Mouse (Mus musculus) limb, embryonic 12.5 days (tissue): ENCODE data around the gene Gm21970. TPM values are rescaled to one million over a fixed set of nuclear protein-coding genes. Genes with fewer than 3 reads are reported as not detected.

ENCODE experiments used
- ATAC-seq: fragments of 200-750 bp; cut with Nextera tagmentation; 2 replicates; pipeline ENCODE4 v1.8.0; 2017; ENCODE audit warnings: low read depth, moderate TSS enrichment; ENCODE audit not compliant: insufficient number of reproducible peaks, insufficient read depth, low FRiP score, low TSS enrichment
- H3K27ac ChIP-seq: fragments of 300-500 bp; sonication (generic); 2 replicates; pipeline ENCODE4 v1.5.1; 2016; ENCODE audit warnings: mild to moderate bottlenecking, moderate library complexity
- H3K27me3 ChIP-seq: fragments of 300-500 bp; sonication (generic); 2 replicates; pipeline ENCODE4 v1.6.1; 2016; ENCODE audit warnings: mild to moderate bottlenecking, moderate library complexity
- H3K36me3 ChIP-seq: fragments of 300-500 bp; sonication (generic); 2 replicates; pipeline ENCODE4 v1.6.1; 2016; ENCODE audit warnings: mild to moderate bottlenecking, moderate library complexity
- H3K4me1 ChIP-seq: fragments of 300-500 bp; sonication (generic); replicated peaks from 2 replicates; pipeline ENCODE4 v1.6.1; 2016
- H3K4me2 ChIP-seq: fragments of 300-500 bp; sonication (generic); 2 replicates; pipeline ENCODE4 v1.6.1; 2016; ENCODE audit warnings: mild to moderate bottlenecking, moderate library complexity
- H3K4me3 ChIP-seq: fragments of 300-500 bp; sonication (generic); replicated peaks from 2 replicates; pipeline ENCODE4 v1.5.1; 2016; ENCODE audit warnings: mild to moderate bottlenecking
- H3K9ac ChIP-seq: fragments of 300-500 bp; sonication (generic); replicated peaks from 2 replicates; pipeline ENCODE4 v1.6.1; 2016; ENCODE audit warnings: mild to moderate bottlenecking, moderate library complexity
- H3K9me3 ChIP-seq: fragments of 300-500 bp; sonication (generic); 2 replicates; pipeline ENCODE4 v1.6.1; 2016; ENCODE audit warnings: mild to moderate bottlenecking, moderate library complexity
- WGBS: fragments of 180-500 bp; shearing (Covaris S2); methylation state at CpG from one replicate; pipeline ENCODE4 v1.1.7; 2016; 5-methylcytosine and 5-hydroxymethylcytosine counted together
- polyA plus RNA-seq: library from polyadenylated mRNA; unstranded; fragments of >200 nt; fragmentation: Nextera tagmentation; extraction: Ambion mirVana; gene quantifications from 2 replicates; pipeline ENCODE4 v1.2.1, GENCODE M21; 2016

Gm21970 gene
- polyA plus RNA-seq, 1 experiment from 2014 or later, result not detected

DNA sequence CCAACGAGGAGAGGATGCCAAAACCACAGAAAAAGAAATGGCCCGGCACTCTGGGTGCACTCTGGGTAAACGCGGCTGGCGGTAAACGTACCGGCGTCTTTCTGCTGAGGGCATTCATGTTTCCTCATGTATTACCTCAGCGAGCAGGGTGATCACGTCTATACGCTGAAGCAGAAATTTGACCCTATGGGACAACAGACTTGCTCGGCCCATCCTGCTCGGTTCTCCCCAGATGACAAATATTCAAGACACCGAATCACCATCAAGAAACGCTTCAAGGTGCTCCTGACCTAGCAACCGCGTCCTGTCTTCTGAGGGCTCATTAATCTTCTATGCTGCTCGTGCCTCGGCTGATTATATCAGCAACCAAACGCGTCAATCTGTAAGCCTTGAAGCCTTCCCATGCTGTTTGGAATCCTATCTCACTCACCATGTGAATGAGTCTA is 66.8 kb downstream of the Gm21970 start:
- Histone ChIP-seq H3K9ac (no peak overlapping the region), H3K4me1 (no peaks in the 10 kb centered on the region), H3K4me3 (no peak overlapping the region), H3K27ac (no peak overlapping the region), H3K9me3 (no peaks in the 10 kb centered on the region), H3K36me3 (no peaks in the 10 kb centered on the region), H3K27me3 (no peaks in the 10 kb centered on the region), H3K4me2 (no peak overlapping the region)
- 81% methylated on average over 21 of the region's 21 CpGs for WGBS
- no peak for ATAC-seq

DNA sequence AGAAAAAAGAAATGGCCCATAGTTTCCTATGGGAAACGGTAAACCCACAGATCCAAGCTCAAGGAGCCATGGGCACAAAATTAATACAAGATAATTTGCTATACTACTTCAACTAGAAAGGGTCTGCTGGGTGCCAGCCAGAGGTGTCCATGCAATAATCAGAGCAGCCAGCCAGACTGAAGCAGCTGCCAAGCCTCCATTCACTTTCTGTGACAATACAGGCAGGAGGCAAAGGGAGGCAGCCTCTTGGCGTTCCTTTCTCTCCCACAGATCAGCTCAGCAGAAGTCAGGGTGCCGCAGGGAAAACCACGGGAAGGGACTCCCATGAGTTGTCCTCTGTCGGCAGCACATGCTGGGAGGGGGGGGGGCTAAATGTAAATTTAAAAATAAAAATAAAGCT is 67.5 kb downstream of the Gm21970 start:
- H3K9ac ChIP-seq, result no peak overlapping the region
- H3K27me3 ChIP-seq, result no peaks in the 10 kb centered on the region
- H3K4me3 ChIP-seq, result no peak overlapping the region
- no peaks in the 10 kb centered on the region for H3K9me3 ChIP-seq
- no peaks in the 10 kb centered on the region for H3K36me3 ChIP-seq
- ATAC-seq, result no peak
- WGBS, result 70% methylated on average over 5 of the region's 5 CpGs
- H3K4me2 ChIP-seq, result no peak overlapping the region
- 0 out of 2 replicates have a peak, but pooled peaks cover 1% of the 10 kb centered on the region for H3K4me1 ChIP-seq
- H3K27ac ChIP-seq, result no peak overlapping the region

DNA sequence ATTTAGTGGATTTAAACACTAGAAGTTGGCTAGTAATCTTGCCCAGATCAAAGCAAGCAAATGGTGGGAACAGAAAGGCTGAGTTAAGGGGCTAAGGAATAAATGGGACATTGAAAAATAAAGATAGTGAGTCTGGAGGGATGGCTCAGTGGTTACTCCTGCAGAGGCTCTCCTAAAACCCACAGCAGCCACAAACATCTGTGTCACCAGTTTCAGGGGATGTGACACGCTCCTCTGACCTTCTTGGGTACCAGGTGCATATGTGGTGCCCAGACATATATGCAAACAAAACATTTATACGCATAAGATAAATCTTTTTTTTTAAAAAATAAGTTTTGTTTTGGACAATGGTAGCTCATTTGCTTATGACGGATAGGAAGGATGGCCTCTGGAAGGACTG is 67.9 kb downstream of the Gm21970 start:
- Histone ChIP-seq H3K27me3 (no peaks in the 10 kb centered on the region), H3K4me2 (no peak overlapping the region), H3K27ac (no peak overlapping the region), H3K9ac (no peak overlapping the region), H3K9me3 (no peaks in the 10 kb centered on the region), H3K4me3 (no peak overlapping the region), H3K36me3 (no peaks in the 10 kb centered on the region), H3K4me1 (peaks cover 6% of the 10 kb centered on the region; the same call in 1 of the 2 replicates)
- no peak for ATAC-seq
- WGBS, result 92% methylated on average over 3 of the region's 3 CpGs

DNA sequence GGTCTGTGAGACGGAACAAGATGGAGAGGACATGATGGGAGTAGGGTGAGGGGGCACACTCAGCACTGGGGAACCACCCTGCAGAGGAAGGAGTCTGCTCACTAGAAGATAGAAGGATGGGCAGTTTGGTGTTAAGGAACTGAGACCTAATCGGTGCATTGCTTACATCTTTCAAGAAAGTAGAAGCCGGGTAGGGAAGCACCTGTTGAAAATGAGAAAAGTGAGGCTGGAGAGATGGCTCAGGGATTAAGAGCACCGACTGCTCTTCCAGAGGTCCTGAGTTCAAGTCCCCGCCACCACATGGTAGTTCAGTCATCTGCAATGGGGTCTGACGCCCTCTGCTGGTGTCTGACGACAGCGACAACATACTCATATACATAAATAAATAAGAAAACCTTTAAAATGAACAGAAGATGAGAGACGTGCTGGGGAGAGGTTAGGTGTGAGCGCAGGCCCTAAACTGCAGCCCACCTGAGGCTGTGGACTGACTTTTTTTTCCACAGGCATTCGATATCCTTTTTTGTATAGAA is 68.4 kb downstream of the Gm21970 start:
- no peaks in the 10 kb centered on the region for H3K36me3 ChIP-seq
- 74% methylated on average over 11 of the region's 11 CpGs for WGBS

GRCm38 (mm10) chr16:91461066-91461638 is 69.6 kb downstream of the Gm21970 start:
- no peak overlapping the region for H3K9ac ChIP-seq
- no peak overlapping the region for H3K27ac ChIP-seq
- 75% methylated on average over 11 of the region's 11 CpGs for WGBS
- H3K4me3 ChIP-seq, result no peak overlapping the region
- no peak overlapping the region for H3K4me2 ChIP-seq
- H3K9me3 ChIP-seq, result no peaks in the 10 kb centered on the region
- no peak for ATAC-seq
- no peaks in the 10 kb centered on the region for H3K36me3 ChIP-seq
- H3K4me1 ChIP-seq, result peaks cover 18% of the 10 kb centered on the region
- H3K27me3 ChIP-seq, result no peaks in the 10 kb centered on the region

More for the DNA sequence above, 68.4 kb downstream of the Gm21970 start:
- H3K27ac ChIP-seq, result no peak overlapping the region
- peaks cover 8% of the 10 kb centered on the region; the same call in 1 of the 2 replicates for H3K4me1 ChIP-seq
- H3K9me3 ChIP-seq, result no peaks in the 10 kb centered on the region
- H3K9ac ChIP-seq, result no peak overlapping the region
- H3K4me3 ChIP-seq, result no peak overlapping the region
- no peaks in the 10 kb centered on the region for H3K27me3 ChIP-seq
- ATAC-seq, result no peak
- no peak overlapping the region for H3K4me2 ChIP-seq

DNA sequence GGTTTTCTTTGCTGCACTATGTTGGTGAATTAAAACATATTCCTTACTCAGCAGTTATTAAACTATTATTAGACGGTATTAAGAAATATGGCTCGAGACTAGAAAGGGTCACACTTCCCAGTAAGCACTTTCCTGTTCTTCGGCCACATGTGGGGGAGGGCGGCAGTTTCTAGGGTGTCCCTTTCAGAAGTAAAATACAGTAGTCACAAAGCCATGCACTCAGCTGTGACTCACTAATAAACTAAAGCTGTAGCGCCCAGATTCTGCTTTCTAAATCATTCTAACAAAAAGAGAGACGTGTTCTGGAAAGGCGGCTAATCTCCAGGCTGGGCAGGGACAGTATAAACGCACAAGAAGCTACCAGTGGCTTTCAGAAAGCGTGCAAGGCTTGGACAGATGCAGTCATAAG is 70.3 kb downstream of the Gm21970 start:
- H3K9ac ChIP-seq, result no peak overlapping the region
- H3K4me1 ChIP-seq, result peaks cover 24% of the 10 kb centered on the region
- H3K4me3 ChIP-seq, result no peak overlapping the region
- WGBS, result 58% methylated on average over 9 of the region's 9 CpGs
- H3K4me2 ChIP-seq, result no peak overlapping the region
- no peaks in the 10 kb centered on the region for H3K36me3 ChIP-seq
- H3K27ac ChIP-seq, result peak overlapping the region; percentile 50; the same call in 1 of the 2 replicates
- no peaks in the 10 kb centered on the region for H3K9me3 ChIP-seq
- no peak for ATAC-seq
- H3K27me3 ChIP-seq, result no peaks in the 10 kb centered on the region

- 77% methylated on average over 3 of the region's 3 CpGs for WGBS
- ATAC-seq, result no peak
- no peaks in the 10 kb centered on the region for H3K27me3 ChIP-seq
Measured at GRCm38 (mm10) chr16:91462644-91463043, 71.1 kb downstream of the Gm21970 start.

DNA sequence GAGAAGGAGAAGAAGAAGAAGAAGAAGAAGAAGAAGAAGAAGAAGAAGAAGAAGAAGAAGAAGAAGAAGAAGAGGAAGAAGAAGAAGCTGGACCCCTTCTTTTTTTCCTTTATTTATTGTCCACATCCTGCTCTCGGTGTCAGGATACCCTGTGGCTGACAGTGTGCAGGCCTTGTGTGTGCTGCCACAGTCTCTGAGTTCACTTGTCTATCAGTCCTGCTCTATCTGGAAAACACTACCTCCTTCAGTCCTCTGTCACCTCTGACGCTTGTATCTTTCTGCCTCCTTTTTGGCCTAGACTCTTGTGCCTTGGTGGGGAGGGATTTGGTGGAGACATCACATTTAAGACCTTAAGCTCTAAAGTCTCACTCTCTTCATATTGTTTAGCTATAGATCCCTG is 71.9 kb downstream of the Gm21970 start:
- no peak for ATAC-seq
- Histone ChIP-seq H3K27ac (no peak overlapping the region), H3K4me2 (no peak overlapping the region), H3K4me3 (no peak overlapping the region), H3K9ac (no peak overlapping the region), H3K9me3 (no peaks in the 10 kb centered on the region), H3K27me3 (no peaks in the 10 kb centered on the region), H3K4me1 (peaks cover 25% of the 10 kb centered on the region), H3K36me3 (no peaks in the 10 kb centered on the region)
- WGBS, result 87% methylated on average over 2 of the region's 2 CpGs

More at GRCm38 (mm10) chr16:91462644-91463043, 71.1 kb downstream of the Gm21970 start:
- no peak overlapping the region for H3K4me3 ChIP-seq
- H3K4me1 ChIP-seq, result peaks cover 25% of the 10 kb centered on the region
- no peaks in the 10 kb centered on the region for H3K9me3 ChIP-seq
- no peak overlapping the region for H3K27ac ChIP-seq
- no peaks in the 10 kb centered on the region for H3K36me3 ChIP-seq
- H3K4me2 ChIP-seq, result no peak overlapping the region
- H3K9ac ChIP-seq, result no peak overlapping the region

- ATAC-seq, result no peak
- Histone ChIP-seq H3K4me3 (peak overlapping the region; percentile 59), H3K4me1 (peaks cover 25% of the 10 kb centered on the region), H3K9me3 (no peaks in the 10 kb centered on the region), H3K4me2 (peak overlapping the region; percentile 91), H3K27ac (peak overlapping the region; percentile 69; the same call in 1 of the 2 replicates), H3K36me3 (no peaks in the 10 kb centered on the region), H3K27me3 (no peaks in the 10 kb centered on the region), H3K9ac (no peak overlapping the region)
- 86% methylated on average over 4 of the region's 4 CpGs for WGBS
Measured at GRCm38 (mm10) chr16:91463836-91464400, 72.4 kb downstream of the Gm21970 start.

- 2% methylated on average over 44 of the region's 44 CpGs for WGBS
- H3K36me3 ChIP-seq, result no peaks in the 10 kb centered on the region
- peaks cover 25% of the 10 kb centered on the region for H3K4me1 ChIP-seq
- H3K4me2 ChIP-seq, result peak overlapping the region; percentile 91
- H3K27me3 ChIP-seq, result no peaks in the 10 kb centered on the region
- H3K9me3 ChIP-seq, result no peaks in the 10 kb centered on the region
- peak overlapping the region; percentile 60 for H3K9ac ChIP-seq
- H3K27ac ChIP-seq, result peak overlapping the region; percentile 69
- peak; percentile 94 for ATAC-seq
- H3K4me3 ChIP-seq, result peak overlapping the region; percentile 59
Measured at GRCm38 (mm10) chr16:91464594-91465504, 73.3 kb downstream of the Gm21970 start.
